Mouse (Mus musculus): ENCODE results near the gene Sypl. TPM values are rescaled to one million over a fixed set of nuclear protein-coding genes. Genes with fewer than 3 reads are reported as not detected.

The Sypl gene
- polyA plus RNA-seq, 1 experiment from 2014 or later: 172 TPM

- TF ChIP-seq CTCF (IDR thresholded peaks at IDR 0.05; ENCODE audit: low read depth) (peak; percentile 2; the same call in 1 of the 2 replicates), EP300 (optimal IDR thresholded peaks at IDR 0.05) (no peak)
- no peak for DNase-seq (ENCODE audit: low spot score)
- no peak overlapping the region for H3K9ac ChIP-seq (ENCODE audit: low read length)
- no peaks in the 10 kb centered on the region for H3K9me3 ChIP-seq (ENCODE audit: control insufficient read depth, low read length)
- H3K4me2 ChIP-seq (replicated peaks; ENCODE audit: low read depth): no peak overlapping the region
- 49% methylated on average over 3 of the region's 3 CpGs for WGBS
- H3K36me3 ChIP-seq (ENCODE audit: control insufficient read depth, insufficient read depth, low read length): no peaks in the 10 kb centered on the region
- H3K4me1 ChIP-seq (replicated peaks; ENCODE audit: control insufficient read depth, insufficient read depth): no peaks in the 10 kb centered on the region
- H3K27ac ChIP-seq (replicated peaks): no peak overlapping the region
- H3K27me3 ChIP-seq (ENCODE audit: control insufficient read depth, insufficient read depth, low read length): no peaks in the 10 kb centered on the region
- no peak overlapping the region for H3K4me3 ChIP-seq (ENCODE audit: low read depth, low read length)
- ATAC-seq (ENCODE audit: low FRiP score, low TSS enrichment): no peak
Measured at GRCm38 (mm10) chr12:32924245-32924644, 29.4 kb upstream of the Sypl start.

DNA sequence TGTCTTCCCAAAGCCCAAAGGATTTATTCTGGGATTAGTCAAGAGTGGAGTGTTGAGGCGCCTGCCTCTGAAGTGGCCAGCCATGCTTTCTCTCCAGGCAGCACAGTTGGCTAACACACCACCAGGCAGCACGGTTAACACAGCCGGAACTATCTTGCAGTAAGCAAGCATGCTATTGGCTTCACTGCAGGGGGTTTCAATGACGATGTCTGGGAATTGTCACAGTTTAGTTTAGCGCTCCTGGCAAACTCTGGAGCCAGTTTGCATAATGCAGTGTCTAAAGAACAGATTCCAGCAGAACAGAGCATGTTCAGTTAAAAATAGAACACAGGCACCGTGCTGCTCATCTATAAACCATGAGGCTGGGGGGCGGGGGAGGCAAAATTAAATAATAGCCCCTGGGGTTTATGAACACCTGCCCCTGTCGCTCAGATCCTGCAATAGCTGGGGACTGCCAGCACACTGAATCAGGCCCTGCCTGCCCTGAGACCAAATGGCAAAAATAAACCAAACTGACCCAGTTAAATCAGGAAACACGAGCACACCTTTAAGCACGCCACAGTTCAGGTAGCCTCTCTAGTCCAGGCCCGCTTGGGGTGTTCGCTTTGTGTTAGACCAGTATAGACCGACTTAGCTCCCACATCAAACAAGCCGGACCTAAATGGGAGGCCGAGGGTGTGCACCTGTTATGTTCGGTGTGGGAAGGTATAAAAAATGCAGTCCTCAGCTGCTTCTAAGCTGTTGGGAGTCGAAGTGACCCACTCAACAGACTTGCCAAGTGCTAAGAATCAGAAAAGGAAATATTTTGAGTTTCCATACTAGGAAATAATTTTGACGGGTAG, 27.1 kb upstream of the Sypl start:
- Histone ChIP-seq H3K27ac (replicated peaks) (no peak overlapping the region; the same call in 1 of the 2 replicates), H3K4me3 (ENCODE audit: low read depth, low read length) (no peak overlapping the region), H3K4me2 (replicated peaks; ENCODE audit: low read depth) (no peak overlapping the region), H3K4me1 (replicated peaks; ENCODE audit: control insufficient read depth, insufficient read depth) (no peaks in the 10 kb centered on the region), H3K27me3 (ENCODE audit: control insufficient read depth, insufficient read depth, low read length) (no peaks in the 10 kb centered on the region), H3K9me3 (ENCODE audit: control insufficient read depth, low read length) (no peaks in the 10 kb centered on the region), H3K9ac (ENCODE audit: low read length) (no peak overlapping the region), H3K36me3 (ENCODE audit: control insufficient read depth, insufficient read depth, low read length) (no peaks in the 10 kb centered on the region)
- WGBS: 51% methylated on average over 18 of the region's 18 CpGs
- ATAC-seq (ENCODE audit: low FRiP score, low TSS enrichment) (no peak; the same call in 1 of the 2 replicates), DNase-seq (ENCODE audit: low spot score) (no peak)
- TF ChIP-seq CTCF (IDR thresholded peaks at IDR 0.05; ENCODE audit: low read depth): no peak
- no peak for TF ChIP-seq EP300 (optimal IDR thresholded peaks at IDR 0.05)

GRCm38 (mm10) chr12:32927231-32927835, 26.4 kb upstream of the Sypl start:
- no peak for ATAC-seq (ENCODE audit: low FRiP score, low TSS enrichment)
- H3K4me1 ChIP-seq (replicated peaks; ENCODE audit: control insufficient read depth, insufficient read depth): no peaks in the 10 kb centered on the region
- H3K9me3 ChIP-seq (ENCODE audit: control insufficient read depth, low read length): no peaks in the 10 kb centered on the region
- H3K27me3 ChIP-seq (ENCODE audit: control insufficient read depth, insufficient read depth, low read length): no peaks in the 10 kb centered on the region
- no peak overlapping the region for H3K27ac ChIP-seq (replicated peaks)
- DNase-seq (ENCODE audit: low spot score): no peak
- no peak overlapping the region for H3K4me2 ChIP-seq (replicated peaks; ENCODE audit: low read depth)
- 75% methylated on average over 10 of the region's 10 CpGs for WGBS
- no peak overlapping the region for H3K4me3 ChIP-seq (ENCODE audit: low read depth, low read length)
- TF ChIP-seq EP300 (optimal IDR thresholded peaks at IDR 0.05): no peak
- TF ChIP-seq CTCF (IDR thresholded peaks at IDR 0.05; ENCODE audit: low read depth): peak; percentile 48
- no peak overlapping the region for H3K9ac ChIP-seq (ENCODE audit: low read length)
- H3K36me3 ChIP-seq (ENCODE audit: control insufficient read depth, insufficient read depth, low read length): no peaks in the 10 kb centered on the region

DNA sequence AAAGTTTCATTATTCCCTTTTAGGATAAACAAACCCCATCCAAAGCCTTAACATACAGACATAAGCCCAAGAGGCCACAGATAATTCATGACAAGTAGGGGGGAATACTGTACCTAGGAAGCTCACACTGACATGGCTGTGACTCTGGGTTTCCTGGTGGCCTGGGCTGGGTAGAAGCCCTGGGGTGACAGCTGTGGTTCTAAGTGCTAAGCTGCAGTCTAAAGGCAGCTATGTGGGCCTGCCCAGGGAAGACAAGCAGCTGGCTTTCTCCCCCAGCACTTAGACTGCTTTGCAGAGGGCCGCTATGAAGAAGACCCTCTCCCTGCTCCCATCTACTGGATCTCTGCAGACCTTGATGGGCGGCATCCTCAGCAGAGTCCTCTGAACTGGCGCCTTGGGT, 25.5 kb upstream of the Sypl start:
- H3K27ac ChIP-seq (replicated peaks): no peak overlapping the region
- no peak overlapping the region for H3K4me3 ChIP-seq (ENCODE audit: low read depth, low read length)
- no peaks in the 10 kb centered on the region for H3K9me3 ChIP-seq (ENCODE audit: control insufficient read depth, low read length)
- ATAC-seq (ENCODE audit: low FRiP score, low TSS enrichment): no peak
- TF ChIP-seq CTCF (IDR thresholded peaks at IDR 0.05; ENCODE audit: low read depth) (no peak), EP300 (optimal IDR thresholded peaks at IDR 0.05) (no peak)
- WGBS: 76% methylated on average over 3 of the region's 3 CpGs
- no peak overlapping the region for H3K9ac ChIP-seq (ENCODE audit: low read length)
- no peak overlapping the region for H3K4me2 ChIP-seq (replicated peaks; ENCODE audit: low read depth)
- no peak for DNase-seq (ENCODE audit: low spot score)
- no peaks in the 10 kb centered on the region for H3K27me3 ChIP-seq (ENCODE audit: control insufficient read depth, insufficient read depth, low read length)
- H3K36me3 ChIP-seq (ENCODE audit: control insufficient read depth, insufficient read depth, low read length): no peaks in the 10 kb centered on the region
- no peaks in the 10 kb centered on the region for H3K4me1 ChIP-seq (replicated peaks; ENCODE audit: control insufficient read depth, insufficient read depth)

DNA sequence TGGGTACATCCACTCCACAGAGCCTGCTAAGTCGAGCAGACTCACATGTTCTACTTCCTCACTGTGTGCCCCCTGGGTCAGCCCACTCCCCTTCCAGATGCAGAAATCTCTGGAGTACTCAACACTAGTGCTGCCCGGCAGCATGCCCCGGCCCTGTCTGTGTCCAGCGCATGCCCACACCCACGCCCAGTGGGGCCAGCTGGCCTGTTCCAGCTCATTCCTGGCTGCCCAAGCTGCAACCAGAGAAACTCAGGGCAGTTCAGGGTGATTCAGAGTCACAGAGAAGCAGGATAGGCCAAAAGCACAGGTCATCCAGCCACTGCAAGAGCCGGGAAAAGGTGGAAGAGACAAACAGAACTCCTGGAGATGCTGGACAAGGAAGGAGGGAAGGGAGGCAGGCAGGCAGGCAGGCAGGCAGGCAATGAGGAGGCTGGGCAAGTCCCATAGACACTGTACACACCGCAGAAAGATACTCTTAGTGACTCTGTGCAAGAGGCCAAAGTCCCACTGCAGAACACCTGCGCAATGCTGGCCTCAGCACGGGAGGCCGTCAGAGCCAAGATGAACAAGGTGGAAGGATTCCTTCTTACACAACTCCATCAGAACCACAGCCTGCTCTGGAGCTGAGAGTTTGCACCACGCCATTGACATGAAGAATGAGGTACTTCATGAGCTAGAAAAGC, 23.7 kb upstream of the Sypl start:
- WGBS: 65% methylated on average over 11 of the region's 11 CpGs
- Histone ChIP-seq H3K4me3 (ENCODE audit: low read depth, low read length) (no peak overlapping the region), H3K27ac (replicated peaks) (peak overlapping the region; percentile 41), H3K27me3 (ENCODE audit: control insufficient read depth, insufficient read depth, low read length) (no peaks in the 10 kb centered on the region), H3K4me2 (replicated peaks; ENCODE audit: low read depth) (no peak overlapping the region), H3K36me3 (ENCODE audit: control insufficient read depth, insufficient read depth, low read length) (no peaks in the 10 kb centered on the region), H3K9ac (ENCODE audit: low read length) (no peak overlapping the region), H3K4me1 (replicated peaks; ENCODE audit: control insufficient read depth, insufficient read depth) (no peaks in the 10 kb centered on the region), H3K9me3 (ENCODE audit: control insufficient read depth, low read length) (no peaks in the 10 kb centered on the region)
- ATAC-seq (ENCODE audit: low FRiP score, low TSS enrichment) (peak; percentile 93), DNase-seq (ENCODE audit: low spot score) (peak; percentile 76)
- TF ChIP-seq CTCF (IDR thresholded peaks at IDR 0.05; ENCODE audit: low read depth) (no peak), EP300 (optimal IDR thresholded peaks at IDR 0.05) (no peak)
